Mouse (Mus musculus) olfactory bulb, adult 2 months (tissue): ENCODE measurements around the gene Nrgn.

Source experiments
- CTCF ChIP-seq: fragments of 200-500 bp; IDR thresholded peaks from 2 replicates; pipeline ENCODE4 v1.5.1; 2012; ENCODE audit warnings: low read depth, mild to moderate bottlenecking, low read length, moderate library complexity; ENCODE audit not compliant: insufficient read depth
- POLR2A ChIP-seq: fragments of 200-500 bp; IDR thresholded peaks from 2 replicates; pipeline ENCODE4 v1.6.1; 2012; ENCODE audit warnings: mild to moderate bottlenecking, low read depth, low read length, moderate library complexity; ENCODE audit not compliant: insufficient read depth

DNA sequence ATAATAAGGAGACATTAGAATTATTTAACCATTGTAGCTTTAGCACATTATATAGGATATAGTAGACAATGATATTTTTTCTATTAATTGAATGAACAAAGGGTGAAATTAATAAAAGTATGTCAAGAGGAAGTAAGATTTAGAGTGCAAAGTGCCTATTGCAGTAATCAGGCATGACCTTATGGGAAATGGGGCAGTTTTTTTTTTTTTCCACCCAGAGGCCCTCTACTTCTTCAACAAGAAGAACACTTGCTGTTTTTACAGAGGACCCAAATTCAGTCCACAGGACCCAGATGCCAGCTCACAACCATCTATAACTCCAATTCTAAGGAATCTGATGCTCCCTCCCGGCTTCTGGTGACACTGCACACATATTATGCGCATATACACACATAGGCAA is 7.9 kb upstream of the Nrgn start:
- TF ChIP-seq CTCF (no peak), POLR2A (no peak)
